Mouse (Mus musculus) liver (tissue): Measurements from ENCODE around the gene Hps4.

Experiments
- DNase-seq: peaks from one replicate; pipeline ENCODE4 v3.0.0-alpha.2; 2020; ENCODE audit warnings: mixed read lengths

Hps4 gene

DNA sequence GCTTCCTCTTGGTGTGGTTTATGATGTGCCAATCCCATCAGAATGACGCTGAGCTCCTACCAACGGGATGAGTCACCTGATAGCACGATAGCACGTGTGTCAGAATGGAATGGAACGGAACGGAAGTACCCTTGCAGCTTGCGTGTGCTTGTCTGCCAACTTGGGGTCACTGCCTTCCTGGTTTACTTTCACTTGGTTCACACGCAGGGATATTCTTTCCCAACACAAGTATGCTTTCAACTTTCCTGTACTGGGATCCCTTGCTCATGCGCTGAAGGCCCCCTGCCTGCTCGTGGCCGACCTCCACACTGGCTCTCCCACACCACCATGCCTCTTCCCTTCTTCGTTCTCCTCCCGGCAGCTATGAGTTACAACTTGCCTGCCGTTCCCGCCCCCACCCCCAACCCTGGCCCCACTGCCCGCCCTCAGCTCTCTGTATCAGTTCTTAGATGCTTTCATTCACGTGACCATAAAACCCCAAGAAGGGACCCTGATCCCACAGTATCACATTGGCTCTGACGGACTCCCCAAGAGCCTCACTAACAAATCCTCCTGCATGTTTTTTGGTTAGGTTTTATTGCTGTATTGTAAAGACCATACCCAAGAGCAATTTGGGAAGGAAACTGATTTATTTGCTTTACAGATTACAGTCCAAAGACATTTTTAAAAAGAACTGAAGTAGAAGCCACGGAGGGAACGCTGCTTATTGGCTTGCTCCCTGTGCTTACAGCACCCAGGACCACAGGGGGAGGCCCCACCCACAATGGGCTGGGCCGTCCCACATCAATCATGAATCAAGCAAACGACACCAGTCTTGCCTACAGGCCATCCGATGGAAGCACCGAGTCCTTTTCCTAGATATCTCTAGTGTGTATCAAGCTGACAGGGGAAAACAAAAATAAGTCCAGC, 18.0 kb upstream of the Hps4 start:
- peak; percentile 84 for DNase-seq

GRCm38 (mm10) chr5:112325546-112326445, 17.1 kb upstream of the Hps4 start, which contains the start of gene Tfip11:
Gene Tfip11 (plus strand): TSS chr5:112326358.
- peak; percentile 92 for DNase-seq

DNA sequence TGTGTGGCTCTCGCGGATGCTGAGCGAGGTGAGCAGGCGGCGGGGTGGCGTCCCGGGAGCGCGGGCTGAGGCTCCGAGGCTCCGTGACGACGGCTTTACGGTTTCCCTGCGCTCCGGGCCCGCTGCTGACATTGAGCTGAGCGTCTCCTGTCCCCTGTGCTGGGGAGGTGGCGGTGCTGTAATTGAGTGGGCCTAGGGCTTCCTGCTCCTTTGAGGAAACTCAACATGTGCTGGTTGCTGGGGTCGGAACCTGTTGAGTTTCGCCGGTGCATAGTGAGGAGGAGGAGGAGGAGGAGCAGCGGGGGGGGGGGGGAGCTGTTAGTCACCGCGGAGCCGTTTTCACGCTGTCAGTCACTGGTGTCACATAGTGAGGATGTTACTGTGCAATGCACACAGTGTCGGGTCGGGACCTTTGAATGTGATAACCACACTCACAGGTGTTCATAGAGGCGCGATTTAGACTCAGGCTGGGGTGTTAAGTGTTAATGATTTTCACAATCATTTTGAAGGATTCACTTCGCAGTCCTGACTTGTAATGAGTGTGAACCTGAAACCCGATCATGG, 16.4 kb upstream of the Hps4 start:
- no peak for DNase-seq

DNA sequence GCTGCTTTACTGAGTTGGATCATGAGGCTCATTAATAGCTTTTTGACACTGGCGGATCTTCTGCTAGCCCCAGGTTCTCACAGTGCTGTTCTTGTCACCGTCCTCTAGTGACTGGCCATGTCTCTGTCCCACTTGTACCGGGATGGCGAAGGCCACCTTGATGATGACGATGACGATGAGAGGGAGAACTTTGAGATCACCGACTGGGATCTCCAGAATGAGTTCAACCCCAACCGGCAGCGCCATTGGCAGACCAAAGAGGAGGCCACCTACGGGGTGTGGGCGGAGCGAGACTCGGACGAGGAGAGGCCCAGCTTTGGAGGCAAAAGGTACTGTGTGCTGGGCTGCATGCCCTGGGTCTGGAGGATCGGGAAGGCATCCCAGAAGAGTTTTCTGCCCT, 15.0 kb upstream of the Hps4 start:
- no peak for DNase-seq

GRCm38 (mm10) chr5:112329805-112330564, 12.9 kb upstream of the Hps4 start:
- no peak for DNase-seq

GRCm38 (mm10) chr5:112335473-112335872, 7.4 kb upstream of the Hps4 start:
- peak; percentile 45 for DNase-seq

GRCm38 (mm10) chr5:112337004-112337403, 5.9 kb upstream of the Hps4 start:
- DNase-seq = no peak

DNA sequence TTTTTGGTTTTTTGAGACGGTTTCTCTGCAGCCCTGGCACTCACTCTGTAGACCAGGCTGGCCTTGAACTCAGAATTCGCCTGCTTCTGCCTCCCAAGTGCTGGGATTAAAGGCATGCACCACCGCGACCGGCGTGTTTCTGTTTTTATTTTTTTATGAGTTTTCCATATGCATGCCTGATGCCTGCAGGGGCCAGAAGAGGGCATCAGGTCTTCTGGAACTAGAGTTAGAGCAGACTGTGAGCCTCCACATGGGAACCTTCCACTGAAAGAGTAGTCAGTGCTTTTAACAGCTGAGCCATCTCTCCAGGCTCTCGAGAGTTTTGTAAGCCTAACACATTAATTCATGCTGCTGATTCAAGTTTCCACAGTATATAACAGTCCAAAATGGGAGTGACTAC, 3.7 kb upstream of the Hps4 start:
- DNase-seq = no peak

DNA sequence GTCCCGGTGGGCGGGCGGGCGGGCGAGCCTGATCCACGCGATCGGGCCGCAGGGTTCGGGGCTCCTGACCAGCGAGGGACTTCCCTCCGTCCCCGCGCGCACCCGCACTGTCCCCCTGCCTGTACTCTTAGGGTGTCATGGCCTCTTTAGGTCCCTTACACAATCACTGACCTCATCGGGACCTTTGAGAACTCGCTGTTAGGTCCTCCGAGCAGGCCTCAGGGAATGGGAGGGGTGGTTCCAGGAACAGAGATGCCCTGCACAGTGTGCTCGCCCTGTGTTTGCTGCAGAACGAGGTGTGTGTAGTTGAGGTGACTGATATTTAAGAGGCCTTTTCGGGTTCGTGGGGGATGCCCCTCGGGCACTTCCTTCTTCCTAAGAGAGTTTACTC, 317 bp downstream of the Hps4 start:
- DNase-seq = peak; percentile 52

- no peak for DNase-seq
Observed at GRCm38 (mm10) chr5:112344092-112344960, 1.4 kb downstream of the Hps4 start.

- peak; percentile 29 for DNase-seq
Observed at GRCm38 (mm10) chr5:112346211-112346965, 3.5 kb downstream of the Hps4 start.

DNA sequence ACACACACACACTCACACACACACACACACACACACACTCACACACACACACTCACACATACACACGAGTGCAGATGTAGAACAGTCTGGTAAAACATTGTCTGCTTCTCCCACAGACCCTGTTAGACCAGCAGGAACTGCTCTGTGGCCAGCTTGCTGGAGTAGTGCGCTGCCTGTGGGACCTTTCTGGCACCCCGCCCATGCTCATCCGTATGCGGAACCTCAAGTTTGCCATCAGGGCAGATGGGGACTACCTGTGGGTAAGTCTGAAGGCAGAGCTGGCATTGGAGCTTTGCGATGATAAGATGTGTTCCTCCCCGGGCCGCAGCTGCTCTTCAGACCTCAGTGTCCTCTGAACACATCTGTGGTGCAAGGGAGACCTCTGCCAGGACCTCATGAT, 6.3 kb downstream of the Hps4 start:
- DNase-seq = no peak

DNA sequence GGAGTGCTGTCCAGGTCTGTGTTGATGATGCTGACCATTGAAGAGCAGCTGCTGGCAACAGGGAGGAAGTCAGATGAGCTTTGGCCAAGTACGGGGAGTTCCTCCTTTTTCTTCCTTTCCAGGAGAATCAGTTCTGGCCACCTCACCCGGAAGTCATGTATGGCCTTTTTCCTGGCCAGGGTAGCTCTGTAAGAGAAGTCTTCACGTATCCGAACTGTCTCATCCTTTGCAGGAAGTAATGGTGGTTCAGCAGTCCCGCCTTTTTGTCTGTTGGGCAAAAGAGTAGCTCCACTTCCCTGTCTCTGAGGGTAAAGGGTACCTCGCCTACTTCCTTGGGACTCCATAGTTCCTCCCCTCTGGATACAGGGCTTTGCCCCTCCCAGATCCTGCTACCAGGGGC, 12.6 kb downstream of the Hps4 start:
- DNase-seq = no peak

DNA sequence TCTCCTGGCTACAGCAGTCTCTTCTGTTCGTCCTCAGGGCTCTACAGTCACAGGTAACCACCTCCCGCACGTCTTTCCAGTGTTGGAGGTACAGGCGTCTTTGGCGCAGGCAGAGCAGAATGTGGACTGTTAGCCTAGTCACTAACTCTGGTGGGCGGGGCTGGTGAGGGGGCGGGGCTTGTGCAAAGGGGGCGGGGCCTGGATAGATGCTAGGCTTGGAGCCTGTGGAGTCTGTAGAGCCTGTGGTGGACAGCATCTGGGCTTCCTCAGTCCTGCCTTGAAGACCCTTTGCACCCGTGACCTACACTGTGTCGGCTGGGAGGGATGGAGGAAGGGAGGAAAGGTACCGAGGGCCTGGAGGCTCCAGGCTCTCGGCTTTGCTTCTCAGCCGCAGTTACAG, 13.0 kb downstream of the Hps4 start, which contains the start of gene Gm6583:
Gene Gm6583 (minus strand): TSS at position 124 of the 400 bp plus-strand sequence.
- DNase-seq = peak; percentile 72

- no peak for DNase-seq
Observed at GRCm38 (mm10) chr5:112356322-112356721, 13.4 kb downstream of the Hps4 start.

GRCm38 (mm10) chr5:112359520-112359919, 16.6 kb downstream of the Hps4 start:
- peak; percentile 62 for DNase-seq

DNA sequence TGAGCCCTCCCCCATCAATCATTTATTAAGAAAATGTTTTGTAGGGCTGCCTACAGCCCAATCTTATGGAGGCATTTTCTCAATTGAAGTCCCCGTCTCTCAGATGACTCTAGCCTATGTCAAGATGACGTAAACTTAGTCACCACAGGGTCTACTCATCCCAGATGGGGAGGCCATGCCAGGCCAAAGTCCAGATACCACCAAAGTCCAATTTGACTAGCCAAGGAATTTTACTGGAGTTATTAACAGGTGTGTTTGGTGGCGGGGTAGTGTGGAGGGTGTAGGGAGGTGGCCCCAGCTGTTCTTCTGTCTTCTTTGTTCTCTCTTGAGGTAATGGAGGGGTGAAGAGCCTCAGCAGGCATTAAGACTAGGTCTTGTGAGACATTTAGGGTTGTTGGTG, 17.2 kb downstream of the Hps4 start:
- DNase-seq = no peak

DNA sequence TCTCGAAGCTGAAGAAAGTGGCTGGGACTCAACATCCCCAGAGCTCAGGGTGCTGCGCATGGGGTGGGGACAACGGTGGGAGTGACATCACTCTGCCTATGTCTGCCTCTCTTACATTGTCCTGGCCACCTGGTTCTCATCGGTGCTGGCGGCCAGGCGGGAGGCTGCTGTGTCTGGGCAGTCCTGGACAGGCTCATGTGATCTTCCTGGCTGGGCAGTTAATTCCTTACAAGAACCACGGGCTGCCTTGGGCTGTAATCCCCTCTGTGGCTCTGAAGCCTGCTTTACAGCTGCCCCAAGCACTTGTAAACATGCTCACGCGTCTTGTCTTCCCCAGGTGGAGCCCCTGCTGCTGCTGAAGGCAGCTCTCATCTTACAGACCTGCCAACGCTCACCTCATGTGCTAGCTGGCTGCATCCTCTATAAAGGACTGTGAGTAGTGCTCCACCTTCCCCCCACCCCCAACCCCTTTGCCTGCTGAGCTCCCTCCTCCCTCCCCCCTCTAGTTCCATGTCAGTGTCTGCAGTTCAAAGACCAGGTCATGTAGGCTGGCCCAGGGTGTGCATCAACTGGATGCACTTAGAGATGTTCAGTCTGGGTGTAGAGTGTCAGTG, 21.4 kb downstream of the Hps4 start:
- no peak for DNase-seq

DNA sequence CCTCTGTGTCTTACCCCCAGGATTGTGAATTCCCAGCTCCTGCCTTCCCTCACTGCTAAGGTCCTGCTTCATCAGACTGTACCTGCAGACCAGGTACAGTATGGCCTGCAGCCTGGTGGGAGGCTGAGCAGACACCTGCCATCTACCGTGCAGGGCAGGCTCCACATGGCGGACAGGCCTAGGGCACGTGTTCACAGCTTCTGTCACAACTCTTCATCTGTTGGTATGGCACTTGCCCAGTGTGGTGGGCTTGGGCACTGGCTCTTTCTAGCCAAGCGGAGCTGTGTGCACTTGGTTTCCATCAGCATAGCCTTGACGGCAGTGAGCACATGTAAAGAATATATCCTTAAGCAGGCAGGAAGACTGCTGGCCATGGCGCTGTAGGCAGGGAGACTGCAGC, 24.0 kb downstream of the Hps4 start:
- DNase-seq = no peak

GRCm38 (mm10) chr5:112367338-112367737, 24.5 kb downstream of the Hps4 start:
- DNase-seq = no peak
